Mouse (Mus musculus): ENCODE results near the gene Kdm4b. TPM values are rescaled to one million over a fixed set of nuclear protein-coding genes. Genes with fewer than 3 reads are reported as not detected.
A peak's percentile ranks its signal among the peaks of the same experiment; 100 is the strongest.

Gene Kdm4b
- polyA plus RNA-seq, 1 experiment from 2014 or later, result 28.9 TPM

DNA sequence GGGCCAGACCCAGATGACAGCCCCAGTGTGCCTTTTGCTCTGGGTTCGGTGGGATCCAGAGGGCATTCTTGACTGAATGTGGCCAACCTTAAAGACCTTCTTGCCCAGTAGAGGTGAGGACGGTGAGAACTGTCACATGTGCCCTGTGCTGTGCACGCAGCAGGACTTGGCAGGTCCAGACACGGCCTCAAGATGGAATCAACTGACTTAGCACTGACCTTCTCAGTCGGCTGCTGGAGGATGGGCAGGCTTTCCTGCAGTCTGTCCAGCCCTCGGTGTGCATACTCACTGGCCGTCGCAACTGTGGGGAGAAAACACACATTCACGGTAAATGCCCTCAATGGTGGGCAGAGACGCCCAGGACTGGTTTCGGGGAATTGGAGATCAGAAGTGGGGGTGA lies 39.9 kb upstream of the Kdm4b start:
- H3K36me3 ChIP-seq (ENCODE audit: control insufficient read depth, insufficient read depth, low read length), result peaks cover 42% of the 10 kb centered on the region

GRCm38 (mm10) chr17:56287830-56288229 lies 38.0 kb upstream of the Kdm4b start:
- H3K27me3 ChIP-seq (ENCODE audit: control insufficient read depth, insufficient read depth, low read length), result no peaks in the 10 kb centered on the region
- H3K4me2 ChIP-seq (replicated peaks; ENCODE audit: low read depth, low read length), result peak overlapping the region; percentile 0; the same call in 1 of the 2 replicates
- 47% methylated on average over 3 of the region's 3 CpGs for WGBS
- no peak overlapping the region for H3K9ac ChIP-seq (replicated peaks; ENCODE audit: low read depth, low read length)
- ATAC-seq (ENCODE audit: insufficient number of reproducible peaks, insufficient read depth, low FRiP score, low read depth), result no peak
- H3K4me1 ChIP-seq (ENCODE audit: control insufficient read depth, insufficient read depth, low read length), result peaks cover 24% of the 10 kb centered on the region
- no peak overlapping the region for H3K4me3 ChIP-seq (ENCODE audit: low read depth, low read length)
- H3K27ac ChIP-seq (ENCODE audit: low read length), result peak overlapping the region; percentile 66; the same call in 1 of the 2 replicates
- H3K9me3 ChIP-seq (ENCODE audit: control insufficient read depth, low read depth, low read length), result no peaks in the 10 kb centered on the region
- peaks cover 29% of the 10 kb centered on the region for H3K36me3 ChIP-seq (ENCODE audit: control insufficient read depth, insufficient read depth, low read length)

More for the DNA sequence above, 39.9 kb upstream of the Kdm4b start:
- 96% methylated on average over 11 of the region's 11 CpGs for WGBS
- Histone ChIP-seq H3K4me3 (ENCODE audit: low read depth, low read length) (no peak overlapping the region), H3K9me3 (ENCODE audit: control insufficient read depth, low read depth, low read length) (no peaks in the 10 kb centered on the region), H3K27ac (ENCODE audit: low read length) (no peak overlapping the region), H3K4me2 (replicated peaks; ENCODE audit: low read depth, low read length) (no peak overlapping the region), H3K27me3 (ENCODE audit: control insufficient read depth, insufficient read depth, low read length) (no peaks in the 10 kb centered on the region), H3K9ac (replicated peaks; ENCODE audit: low read depth, low read length) (no peak overlapping the region), H3K4me1 (ENCODE audit: control insufficient read depth, insufficient read depth, low read length) (peaks cover 21% of the 10 kb centered on the region)
- no peak for ATAC-seq (ENCODE audit: insufficient number of reproducible peaks, insufficient read depth, low FRiP score, low read depth)

DNA sequence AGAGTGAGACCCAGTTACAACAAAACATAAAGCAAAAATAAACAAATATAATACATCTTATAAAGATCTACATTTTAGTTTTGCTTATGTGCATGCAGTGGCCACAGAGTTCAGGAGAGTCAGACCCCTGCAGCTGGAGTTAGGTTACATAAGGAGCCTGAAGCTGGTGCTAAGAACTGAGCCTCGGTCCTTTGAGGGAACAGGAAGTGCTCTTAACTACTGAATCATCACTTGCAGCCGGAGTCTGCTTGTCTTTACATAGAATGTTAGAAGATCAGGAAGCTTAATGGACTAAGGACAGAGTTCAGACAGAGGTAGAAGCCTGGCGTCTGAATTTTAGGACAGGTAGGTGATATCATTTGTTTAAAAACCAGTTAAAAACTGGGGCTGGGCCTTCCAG lies 37.0 kb upstream of the Kdm4b start:
- ATAC-seq (ENCODE audit: insufficient number of reproducible peaks, insufficient read depth, low FRiP score, low read depth), result no peak
- peak overlapping the region; percentile 78 for H3K4me2 ChIP-seq (replicated peaks; ENCODE audit: low read depth, low read length)
- peak overlapping the region; percentile 98 for H3K27ac ChIP-seq (ENCODE audit: low read length)
- peaks cover 24% of the 10 kb centered on the region for H3K4me1 ChIP-seq (ENCODE audit: control insufficient read depth, insufficient read depth, low read length)
- H3K36me3 ChIP-seq (ENCODE audit: control insufficient read depth, insufficient read depth, low read length), result peaks cover 28% of the 10 kb centered on the region
- no peaks in the 10 kb centered on the region for H3K9me3 ChIP-seq (ENCODE audit: control insufficient read depth, low read depth, low read length)
- H3K4me3 ChIP-seq (ENCODE audit: low read depth, low read length), result peak overlapping the region; percentile 51
- H3K9ac ChIP-seq (replicated peaks; ENCODE audit: low read depth, low read length), result peak overlapping the region; percentile 47; the same call in 1 of the 2 replicates
- 20% methylated on average over 3 of the region's 3 CpGs for WGBS
- H3K27me3 ChIP-seq (ENCODE audit: control insufficient read depth, insufficient read depth, low read length), result no peaks in the 10 kb centered on the region

DNA sequence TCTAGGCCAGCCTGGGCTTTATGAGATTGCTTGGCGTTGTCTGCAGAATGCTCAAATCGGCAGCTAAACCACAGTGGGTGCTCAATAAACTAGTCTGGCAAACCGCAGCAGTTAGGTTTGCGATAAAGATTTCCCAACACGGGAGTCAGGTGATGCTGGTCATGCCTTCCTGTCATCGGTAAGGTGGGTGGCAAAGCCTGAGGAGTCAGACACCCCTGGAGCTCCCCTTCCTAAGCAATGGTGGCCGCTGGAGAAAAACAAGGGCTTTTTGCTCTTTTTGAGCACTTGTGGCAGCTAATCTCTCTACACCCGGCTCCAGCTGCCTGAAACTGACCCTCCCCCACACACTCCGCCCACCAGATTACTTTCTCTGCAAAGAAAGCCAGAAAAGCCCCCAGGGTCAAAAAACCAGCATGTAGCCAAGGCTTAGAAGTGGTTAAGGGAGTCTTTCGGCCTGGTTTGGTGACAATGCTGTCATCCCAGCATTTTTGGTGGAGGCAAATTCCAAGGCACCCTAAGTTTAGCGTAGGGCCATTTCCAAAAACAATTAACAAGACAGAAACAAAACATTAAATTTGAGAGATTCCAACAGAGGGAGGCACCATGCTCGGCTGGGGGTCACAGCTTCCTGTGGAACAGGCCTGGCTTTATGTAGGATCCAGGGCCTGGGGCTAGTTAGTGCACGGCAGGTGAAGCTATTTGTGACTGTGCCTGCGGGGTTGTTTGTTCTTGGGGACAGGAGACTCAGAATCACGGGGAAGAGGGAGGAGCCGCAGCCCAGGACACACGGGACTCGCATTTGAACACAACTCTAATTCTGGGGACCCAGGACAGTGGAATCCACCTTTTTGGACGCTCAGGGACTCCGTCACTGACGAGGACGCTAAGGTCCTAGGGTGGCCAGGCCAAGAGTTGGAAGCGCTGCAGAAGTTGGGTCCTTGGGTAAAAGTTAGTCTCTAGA lies 36.2 kb upstream of the Kdm4b start:
- no peaks in the 10 kb centered on the region for H3K27me3 ChIP-seq (ENCODE audit: control insufficient read depth, insufficient read depth, low read length)
- H3K9me3 ChIP-seq (ENCODE audit: control insufficient read depth, low read depth, low read length), result no peaks in the 10 kb centered on the region
- peak overlapping the region; percentile 47 for H3K9ac ChIP-seq (replicated peaks; ENCODE audit: low read depth, low read length)
- peak overlapping the region; percentile 78 for H3K4me2 ChIP-seq (replicated peaks; ENCODE audit: low read depth, low read length)
- peak overlapping the region; percentile 98 for H3K27ac ChIP-seq (ENCODE audit: low read length)
- ATAC-seq (ENCODE audit: insufficient number of reproducible peaks, insufficient read depth, low FRiP score, low read depth), result 0 out of 2 replicates have a peak, but pooled peaks have one; percentile 6
- peak overlapping the region; percentile 51 for H3K4me3 ChIP-seq (ENCODE audit: low read depth, low read length)
- peaks cover 24% of the 10 kb centered on the region for H3K4me1 ChIP-seq (ENCODE audit: control insufficient read depth, insufficient read depth, low read length)
- peaks cover 21% of the 10 kb centered on the region for H3K36me3 ChIP-seq (ENCODE audit: control insufficient read depth, insufficient read depth, low read length)
- 3% methylated on average over 23 of the region's 23 CpGs for WGBS

DNA sequence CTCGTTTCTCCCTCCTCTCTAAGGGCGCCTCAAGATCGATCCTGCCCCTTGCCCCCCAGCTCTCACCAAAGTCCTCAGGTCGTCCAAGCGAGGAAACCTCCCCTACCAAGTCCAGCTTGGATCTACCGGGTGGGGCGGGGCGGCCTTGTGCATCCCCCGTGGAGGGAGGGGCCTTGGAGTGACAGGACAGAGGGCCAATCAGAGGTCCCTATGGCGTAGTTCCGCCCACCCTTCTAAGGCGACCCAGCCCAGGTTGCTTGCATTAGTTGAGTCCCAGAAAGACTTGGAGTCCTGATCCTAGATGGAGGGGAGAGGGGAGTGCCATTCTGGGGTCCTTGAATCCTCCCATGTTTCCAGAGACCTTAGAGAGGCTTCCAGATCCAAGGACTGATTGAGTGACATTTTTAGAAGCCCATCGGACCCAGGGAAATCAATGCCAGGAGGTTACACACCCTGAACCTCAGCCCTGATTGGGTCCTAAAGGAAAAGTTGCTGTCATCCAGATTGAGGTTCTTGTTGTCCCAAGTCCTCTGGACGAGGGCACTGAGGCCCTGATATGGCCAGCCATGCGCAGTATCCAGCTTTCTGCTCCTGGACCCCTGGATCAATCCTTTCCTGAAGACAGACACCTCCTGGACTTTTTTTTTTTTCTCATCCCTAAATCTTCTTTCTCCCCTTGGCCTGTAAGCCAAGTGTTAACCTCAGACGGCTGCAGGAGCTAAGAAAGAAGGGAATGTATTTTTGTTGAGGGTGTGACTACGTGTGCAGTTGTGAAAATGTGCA lies 35.3 kb upstream of the Kdm4b start:
- peak overlapping the region; percentile 47 for H3K9ac ChIP-seq (replicated peaks; ENCODE audit: low read depth, low read length)
- H3K4me2 ChIP-seq (replicated peaks; ENCODE audit: low read depth, low read length), result peak overlapping the region; percentile 78
- peak overlapping the region; percentile 51 for H3K4me3 ChIP-seq (ENCODE audit: low read depth, low read length)
- H3K36me3 ChIP-seq (ENCODE audit: control insufficient read depth, insufficient read depth, low read length), result peaks cover 11% of the 10 kb centered on the region
- no peaks in the 10 kb centered on the region for H3K9me3 ChIP-seq (ENCODE audit: control insufficient read depth, low read depth, low read length)
- peak overlapping the region; percentile 98 for H3K27ac ChIP-seq (ENCODE audit: low read length)
- H3K4me1 ChIP-seq (ENCODE audit: control insufficient read depth, insufficient read depth, low read length), result peaks cover 24% of the 10 kb centered on the region
- WGBS, result 4% methylated on average over 17 of the region's 17 CpGs
- ATAC-seq (ENCODE audit: insufficient number of reproducible peaks, insufficient read depth, low FRiP score, low read depth), result peak; percentile 91
- no peaks in the 10 kb centered on the region for H3K27me3 ChIP-seq (ENCODE audit: control insufficient read depth, insufficient read depth, low read length)

DNA sequence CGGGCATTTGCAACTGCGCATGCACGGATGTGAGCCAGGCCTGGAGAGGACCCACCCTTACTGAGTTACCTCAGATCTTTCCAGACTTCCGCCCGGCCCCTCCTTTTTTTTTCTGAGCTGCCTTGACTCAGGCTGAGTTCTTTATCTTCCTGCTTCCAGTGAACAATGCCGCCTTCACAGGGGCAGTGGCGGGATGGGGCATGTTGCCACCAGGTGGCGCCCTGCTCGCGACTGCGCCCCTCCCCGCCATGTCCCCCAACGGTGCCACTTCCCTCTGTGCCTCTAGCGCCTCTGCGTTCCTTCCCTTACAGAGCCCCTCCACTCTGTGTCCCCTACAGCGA lies 34.7 kb upstream of the Kdm4b start:
- ATAC-seq (ENCODE audit: insufficient number of reproducible peaks, insufficient read depth, low FRiP score, low read depth), result peak; percentile 83
- H3K9ac ChIP-seq (replicated peaks; ENCODE audit: low read depth, low read length), result peak overlapping the region; percentile 30; the same call in 1 of the 2 replicates
- H3K9me3 ChIP-seq (ENCODE audit: control insufficient read depth, low read depth, low read length), result no peaks in the 10 kb centered on the region
- peak overlapping the region; percentile 51; the same call in 1 of the 2 replicates for H3K4me3 ChIP-seq (ENCODE audit: low read depth, low read length)
- peak overlapping the region; percentile 98 for H3K27ac ChIP-seq (ENCODE audit: low read length)
- WGBS, result under 1% methylated on average over 16 of the region's 16 CpGs
- peaks cover 24% of the 10 kb centered on the region for H3K4me1 ChIP-seq (ENCODE audit: control insufficient read depth, insufficient read depth, low read length)
- H3K36me3 ChIP-seq (ENCODE audit: control insufficient read depth, insufficient read depth, low read length), result peaks cover 6% of the 10 kb centered on the region; the same call in 1 of the 2 replicates
- H3K27me3 ChIP-seq (ENCODE audit: control insufficient read depth, insufficient read depth, low read length), result no peaks in the 10 kb centered on the region
- peak overlapping the region; percentile 78 for H3K4me2 ChIP-seq (replicated peaks; ENCODE audit: low read depth, low read length)

DNA sequence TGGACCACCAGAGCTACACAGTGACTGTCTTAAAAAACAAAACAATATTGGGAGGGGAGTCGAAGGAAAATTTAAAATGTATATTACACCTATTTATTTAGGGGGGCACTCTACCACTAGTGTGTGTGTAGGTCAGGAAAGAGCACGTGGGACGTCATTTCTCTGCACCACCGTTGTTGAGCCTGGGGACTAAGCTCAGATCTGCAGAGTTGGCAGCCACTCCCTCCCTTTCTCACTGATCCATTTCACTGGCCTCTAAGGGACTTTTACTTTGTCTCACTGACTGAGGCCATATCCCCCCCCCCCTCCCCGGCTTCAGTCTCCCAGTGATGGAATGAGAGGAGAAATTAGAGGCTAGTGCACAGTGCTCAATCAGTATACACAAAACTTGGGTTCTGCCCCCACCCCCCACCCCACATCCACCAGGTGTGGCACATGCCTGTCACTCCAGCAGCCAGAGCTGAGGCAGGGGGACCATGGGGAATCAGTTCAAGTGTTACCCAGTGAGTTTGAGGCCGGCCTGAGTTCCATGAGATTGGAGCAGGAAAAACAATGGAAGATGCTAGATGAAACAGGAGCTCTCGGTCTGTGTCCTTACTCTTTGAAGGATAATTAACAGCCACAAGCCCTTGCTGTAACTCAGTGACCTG lies 33.9 kb upstream of the Kdm4b start:
- 79% methylated on average over 7 of the region's 7 CpGs for WGBS
- Histone ChIP-seq H3K36me3 (ENCODE audit: control insufficient read depth, insufficient read depth, low read length) (0 out of 2 replicates have a peak, but pooled peaks cover 2% of the 10 kb centered on the region), H3K27ac (ENCODE audit: low read length) (peak overlapping the region; percentile 98; the same call in 1 of the 2 replicates), H3K9ac (replicated peaks; ENCODE audit: low read depth, low read length) (no peak overlapping the region), H3K27me3 (ENCODE audit: control insufficient read depth, insufficient read depth, low read length) (no peaks in the 10 kb centered on the region), H3K9me3 (ENCODE audit: control insufficient read depth, low read depth, low read length) (no peaks in the 10 kb centered on the region), H3K4me3 (ENCODE audit: low read depth, low read length) (no peak overlapping the region), H3K4me1 (ENCODE audit: control insufficient read depth, insufficient read depth, low read length) (peaks cover 24% of the 10 kb centered on the region), H3K4me2 (replicated peaks; ENCODE audit: low read depth, low read length) (no peak overlapping the region; the same call in 1 of the 2 replicates)
- no peak for ATAC-seq (ENCODE audit: insufficient number of reproducible peaks, insufficient read depth, low FRiP score, low read depth)

Data from stomach, embryonic 14.5 days (tissue).